Mouse (Mus musculus) cerebellum, postnatal 10 days (tissue): ENCODE data around the gene Dnah7b.
"Not testable (repeated sequence)": the region's sequence is repeated elsewhere in the genome, so short reads cannot be mapped to it uniquely, and the experiment has no call there.

Experiments used
- DNase-seq, 2 experiments: peaks; one replicate each; pipeline ENCODE4 v3.0.0; 2021; ENCODE audit warnings: mixed read lengths in 2 of 2

Dnah7b gene

GRCm38 (mm10) chr1:46066015-46066414 is at the start of gene Dnah7b:
Dnah7b (plus strand) TSS chr1:46066315.
- DNase-seq: no peak

GRCm38 (mm10) chr1:46018382-46018977 is 47.6 kb upstream of the Dnah7b start:
- peak; percentile 58 to 64 for DNase-seq

- DNase-seq: peak; percentile 50 to 58
These were observed 43.9 kb upstream of the Dnah7b start for GRCm38 (mm10) chr1:46022262-46022661.

GRCm38 (mm10) chr1:46031993-46032555 is 34.0 kb upstream of the Dnah7b start:
- DNase-seq: no peak

- no peak for DNase-seq
These were observed 17.9 kb upstream of the Dnah7b start for GRCm38 (mm10) chr1:46048188-46048587.

GRCm38 (mm10) chr1:46066484-46067251 is 553 bp downstream of the Dnah7b start:
- peak; percentile 65 to 73 for DNase-seq

GRCm38 (mm10) chr1:46068787-46069186 is 2.7 kb downstream of the Dnah7b start:
- not testable (repeated sequence) for DNase-seq

- DNase-seq: no peak
These were observed 11.8 kb downstream of the Dnah7b start for GRCm38 (mm10) chr1:46077891-46078290.

- DNase-seq: no peak
These were observed 34.4 kb downstream of the Dnah7b start for GRCm38 (mm10) chr1:46100484-46100883.

GRCm38 (mm10) chr1:46112606-46113005 is 46.5 kb downstream of the Dnah7b start:
- peak; percentile 68 to 77 for DNase-seq

- DNase-seq: not testable (repeated sequence)
These were observed 51.1 kb downstream of the Dnah7b start for GRCm38 (mm10) chr1:46117179-46117578.

GRCm38 (mm10) chr1:46128058-46128457 is 61.9 kb downstream of the Dnah7b start:
- no peak for DNase-seq

GRCm38 (mm10) chr1:46196835-46197234 is 130.7 kb downstream of the Dnah7b start:
- not testable (repeated sequence) for DNase-seq

GRCm38 (mm10) chr1:46201169-46201568 is 135.1 kb downstream of the Dnah7b start:
- not testable (repeated sequence) for DNase-seq

- DNase-seq: not testable (repeated sequence)
These were observed 144.0 kb downstream of the Dnah7b start for GRCm38 (mm10) chr1:46210014-46210588.

- DNase-seq: not testable (repeated sequence)
These were observed 156.6 kb downstream of the Dnah7b start for GRCm38 (mm10) chr1:46222704-46223103.

- not testable (repeated sequence) for DNase-seq
These were observed 160.0 kb downstream of the Dnah7b start for GRCm38 (mm10) chr1:46226136-46226535.

- DNase-seq: not testable (repeated sequence)
These were observed 202.7 kb downstream of the Dnah7b start for GRCm38 (mm10) chr1:46268841-46269240.

- DNase-seq: no peak
These were observed 205.8 kb downstream of the Dnah7b start for GRCm38 (mm10) chr1:46271927-46272326.

GRCm38 (mm10) chr1:46278057-46278910 is 212.2 kb downstream of the Dnah7b start:
- not testable (repeated sequence) for DNase-seq

GRCm38 (mm10) chr1:46278911-46279565 is 212.9 kb downstream of the Dnah7b start:
- not testable (repeated sequence) for DNase-seq

- DNase-seq: not testable (repeated sequence)
These were observed 228.3 kb downstream of the Dnah7b start for GRCm38 (mm10) chr1:46294451-46294850.
